Mouse (Mus musculus) liver, adult (tissue): ENCODE measurements around the gene Tmem269.

Experiments
- GATA4 ChIP-seq: IDR thresholded peaks from 2 replicates; pipeline ENCODE4 v1.6.1; 2014; ENCODE audit warnings: mild to moderate bottlenecking, low read length; ENCODE audit not compliant: insufficient replicate concordance

Gene Tmem269

GRCm38 (mm10) chr4:119172919-119173650, 44.9 kb downstream of the Tmem269 start:
- TF ChIP-seq GATA4 = no peak

DNA sequence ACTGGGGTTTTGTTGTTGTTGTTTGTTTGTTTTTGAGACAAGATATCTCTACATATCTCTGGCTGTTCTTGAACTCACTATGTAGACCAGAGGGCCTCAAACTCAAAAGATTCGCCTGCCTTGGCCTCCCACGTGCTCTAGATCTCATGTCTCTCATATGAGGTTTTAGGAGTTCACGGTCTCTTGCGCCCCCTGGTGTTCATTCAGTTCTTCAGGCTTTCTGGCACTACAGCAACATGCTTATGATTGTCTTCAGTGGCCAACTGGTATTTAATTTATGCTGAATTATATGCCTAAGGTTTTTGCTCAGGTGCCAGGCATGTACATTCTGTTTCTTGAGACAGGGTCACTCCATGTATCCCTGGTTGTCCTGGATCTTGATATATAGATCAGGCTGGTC, 50.4 kb downstream of the Tmem269 start:
- no peak for TF ChIP-seq GATA4

DNA sequence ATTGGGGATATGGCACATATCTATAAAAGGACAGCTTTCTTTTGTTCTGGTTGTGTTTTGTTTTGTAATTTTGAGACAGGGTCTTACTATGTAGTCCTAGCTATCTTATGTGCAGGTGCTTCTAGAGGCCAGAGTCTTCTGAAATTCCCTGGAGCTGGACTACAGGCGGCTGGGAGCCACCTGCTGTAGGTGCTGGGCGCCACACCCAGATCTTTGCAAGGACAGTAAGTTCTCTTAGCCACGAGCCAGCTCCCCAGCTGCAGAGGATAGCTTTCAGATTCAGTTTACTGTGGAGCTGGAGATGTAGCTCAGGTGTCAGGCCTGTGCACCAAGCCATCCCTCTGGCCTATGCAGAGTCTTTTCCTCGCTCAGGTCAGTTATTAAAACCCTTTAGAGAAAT, 50.9 kb downstream of the Tmem269 start:
- no peak for TF ChIP-seq GATA4

GRCm38 (mm10) chr4:119165916-119166315, 52.1 kb downstream of the Tmem269 start:
- no peak for TF ChIP-seq GATA4

DNA sequence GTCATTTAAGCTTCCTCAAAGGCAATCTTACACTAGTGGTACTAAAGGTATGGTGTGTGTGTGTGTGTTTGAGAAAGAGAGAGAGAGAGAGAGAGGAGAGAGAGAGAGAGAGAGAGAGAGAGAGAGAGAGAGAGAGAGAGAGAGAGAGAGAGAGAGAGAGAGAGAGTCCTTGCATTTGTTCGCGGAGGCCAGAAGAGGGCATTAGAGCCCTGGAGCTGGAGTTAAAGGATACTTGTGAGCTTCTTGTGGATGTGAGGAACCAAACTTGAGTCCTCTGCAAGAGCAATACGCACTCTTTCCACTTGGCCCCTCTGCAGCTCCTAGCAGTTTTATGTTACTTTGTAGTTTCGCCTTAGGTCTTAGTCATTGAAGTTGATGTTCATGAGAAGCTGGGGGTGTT, 55.0 kb downstream of the Tmem269 start:
- no peak for TF ChIP-seq GATA4

DNA sequence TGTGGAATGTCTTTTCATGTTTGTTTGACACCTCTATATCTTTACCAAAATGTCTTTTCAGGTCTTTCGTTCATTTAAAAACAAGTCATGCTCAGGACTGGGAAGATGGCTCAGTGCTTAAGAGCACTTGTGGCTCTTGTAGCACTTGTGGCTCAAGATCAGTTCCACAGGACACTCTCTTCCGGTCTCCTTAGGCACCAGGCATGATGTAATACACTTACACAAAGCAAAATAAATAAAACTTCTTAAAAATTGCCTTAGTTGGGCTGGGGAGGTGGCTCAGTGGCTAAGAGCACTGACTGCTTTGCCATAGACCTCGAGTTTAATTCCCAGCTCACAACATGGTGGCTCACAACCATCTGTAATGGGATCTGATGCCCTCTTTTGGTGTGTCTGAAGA, 56.7 kb downstream of the Tmem269 start:
- no peak for TF ChIP-seq GATA4

DNA sequence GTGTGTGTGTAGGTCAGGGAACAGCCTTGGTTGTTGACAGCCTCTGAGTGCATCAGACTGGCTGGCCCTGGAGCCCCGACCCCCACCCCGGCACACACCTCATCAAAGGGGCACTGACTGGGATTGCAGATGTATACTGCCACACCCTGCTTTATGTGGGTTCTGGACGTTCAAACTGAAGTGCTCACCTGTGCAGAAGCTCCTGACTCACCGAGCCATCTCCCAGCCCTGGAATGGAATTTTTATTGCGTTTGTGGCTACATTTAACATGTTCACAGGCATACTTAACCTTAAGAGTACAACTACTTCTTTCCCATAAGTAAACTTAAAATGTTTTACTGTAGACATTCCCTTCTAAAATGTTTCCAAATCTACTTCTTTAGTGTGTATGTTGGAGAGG, 60.1 kb downstream of the Tmem269 start:
- TF ChIP-seq GATA4 = no peak

- TF ChIP-seq GATA4 = no peak
Measured at GRCm38 (mm10) chr4:119157186-119157585, 60.8 kb downstream of the Tmem269 start.
